Mouse (Mus musculus) ES-E14 (cell line): ENCODE data around the gene Lhfpl5. TPM values are rescaled to one million over a fixed set of nuclear protein-coding genes. Genes with fewer than 3 reads are reported as not detected.
A peak's percentile ranks its signal among the peaks of the same experiment; 100 is the strongest.
"Not testable (repeated sequence)": the region's sequence is repeated elsewhere in the genome, so short reads cannot be mapped to it uniquely, and the experiment has no call there.

Experiments used
- DNase-seq: peaks from one replicate; pipeline ENCODE4 v3.0.0-alpha.2; 2013; ENCODE audit warnings: low read depth, low spot score
- H3K27ac ChIP-seq: 2 replicates; pipeline ENCODE4 v1.5.1; 2012; ENCODE audit warnings: low read depth, mild to moderate bottlenecking, low read length, moderate library complexity, mixed read lengths; ENCODE audit not compliant: poor library complexity, insufficient read depth, severe bottlenecking
- H3K36me3 ChIP-seq: 2 replicates; pipeline ENCODE4 v1.6.1; 2012; ENCODE audit warnings: mild to moderate bottlenecking, low read length, moderate library complexity, mixed read lengths; ENCODE audit not compliant: control insufficient read depth, poor library complexity, insufficient read depth, severe bottlenecking
- H3K4me1 ChIP-seq, 2 experiments: fragments of 150-350 bp in 1 of 2; sonication (generic) in 1 of 2; 2 replicates each; pipeline ENCODE4 v1.6.1; 2012; ENCODE audit warnings: low read length in 2 of 2, mild to moderate bottlenecking in 1 of 2, mixed read lengths in 1 of 2; ENCODE audit not compliant: control insufficient read depth in 2 of 2, insufficient read depth in 2 of 2, poor library complexity in 1 of 2
- H3K4me3 ChIP-seq, 2 experiments: fragments of 150-350 bp in 1 of 2; sonication (generic) in 1 of 2; 2 replicates each; pipeline ENCODE4 v1.5.1; 2012; ENCODE audit warnings: low read length in 2 of 2, low read depth in 1 of 2, mild to moderate bottlenecking in 1 of 2, mixed read lengths in 1 of 2; ENCODE audit not compliant: insufficient read depth in 1 of 2, poor library complexity in 1 of 2, severe bottlenecking in 1 of 2
- H3K9ac ChIP-seq: 2 replicates; pipeline ENCODE4 v1.6.1; 2012; ENCODE audit warnings: low read depth, mild to moderate bottlenecking, low read length, mixed read lengths; ENCODE audit not compliant: poor library complexity, insufficient read depth, severe bottlenecking
- H3K9me3 ChIP-seq: fragments of 150-350 bp; sonication (generic); 2 replicates; pipeline ENCODE4 v1.6.1; 2012; ENCODE audit warnings: low read depth, mild to moderate bottlenecking, low read length; ENCODE audit not compliant: control insufficient read depth, insufficient read depth
- CHD2 ChIP-seq: IDR thresholded peaks from 2 replicates; pipeline ENCODE4 v1.6.1; 2014; ENCODE audit warnings: mild to moderate bottlenecking, low read depth, low read length, inconsistent platforms
- HCFC1 ChIP-seq: IDR thresholded peaks from 2 replicates; pipeline ENCODE4 v1.6.1; 2012; ENCODE audit warnings: low read length, inconsistent platforms, borderline replicate concordance; ENCODE audit not compliant: insufficient read depth
- MAFK ChIP-seq: IDR thresholded peaks from 2 replicates; pipeline ENCODE4 v1.6.1; 2014; ENCODE audit warnings: mild to moderate bottlenecking, low read depth, low read length, inconsistent platforms; ENCODE audit not compliant: insufficient read depth
- ZC3H11A ChIP-seq: IDR thresholded peaks from 2 replicates; pipeline ENCODE4 v1.6.1; 2012; ENCODE audit warnings: low read depth, mild to moderate bottlenecking, inconsistent platforms, low read length, borderline replicate concordance
- ZNF384 ChIP-seq: IDR thresholded peaks from 2 replicates; pipeline ENCODE4 v1.6.1; 2012; ENCODE audit warnings: low read depth, low read length, inconsistent platforms
- in situ Hi-C, 2 experiments: fragments of 600-800 bp; cut with MboI; formaldehyde crosslinking; loops; one replicate each; pipeline ENCODE4 v1.15.1; 2025; ENCODE audit warnings: low sequenced_read_pairs in 2 of 2, inconsistent platforms in 1 of 2; ENCODE audit not compliant: unreplicated experiment in 2 of 2
- total RNA-seq: library from RNA; depleted of rRNA; stranded (reverse); fragments of 300-350 nt; gene quantifications from 2 replicates; pipeline ENCODE4 v1.2.3, GENCODE M21; 2012

The Lhfpl5 gene
- total RNA-seq, 1 experiment = 0.76 TPM

DNA sequence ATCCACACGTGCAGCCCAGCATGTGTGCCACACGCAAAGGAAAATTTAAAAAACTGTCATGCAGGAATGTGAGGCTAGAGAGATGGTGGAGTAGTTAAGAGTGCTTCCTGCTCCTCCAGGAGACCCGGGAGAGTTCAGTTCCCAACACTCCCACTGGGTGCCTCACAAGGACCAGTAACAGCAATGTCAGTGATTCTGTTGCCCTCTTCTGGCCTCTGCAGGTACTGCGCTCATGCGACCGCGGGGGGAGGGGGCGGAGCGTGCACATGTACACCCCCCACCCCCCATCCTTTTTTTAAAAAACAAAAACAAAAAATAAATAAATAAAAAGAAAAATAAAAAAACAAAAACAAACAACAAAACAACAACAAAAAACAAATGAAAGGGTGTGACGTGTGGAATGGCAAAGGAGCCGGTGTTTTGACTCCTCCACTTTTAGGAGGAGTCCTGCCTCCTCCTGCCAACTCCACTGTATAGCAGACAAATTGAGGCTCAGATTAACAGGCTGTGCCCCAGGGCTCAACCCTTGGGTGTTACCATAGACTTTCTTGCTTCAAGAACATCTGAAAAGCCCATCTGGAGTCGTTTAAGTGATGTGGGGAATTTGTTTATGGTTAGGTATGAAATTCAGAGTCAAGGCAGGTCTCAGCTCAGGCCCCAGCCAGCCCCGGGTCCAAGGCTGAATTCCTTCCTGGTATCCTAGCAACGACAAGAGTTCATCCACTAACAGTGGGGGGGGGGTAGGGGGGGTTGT is 22.2 kb upstream of the Lhfpl5 start:
- Histone ChIP-seq H3K9ac (no peak overlapping the region; the same call in 1 of the 2 replicates), H3K4me1 (peaks cover 3 to 28% of the 10 kb centered on the region in 2 experiments; a peak in 3 of 4 replicates), H3K27ac (no peak overlapping the region; the same call in 1 of the 2 replicates), H3K4me3 (no peak overlapping the region), H3K36me3 (no peaks in the 10 kb centered on the region), H3K9me3 (no peaks in the 10 kb centered on the region)
- in situ Hi-C loops = no loop called here
- peak; percentile 60 for DNase-seq
- TF ChIP-seq CHD2 (0 out of 2 replicates have a peak, but pooled peaks have one; percentile 13), HCFC1 (no peak), MAFK (0 out of 2 replicates have a peak, but pooled peaks have one; percentile 41), ZC3H11A (peak; percentile 45), ZNF384 (peak; percentile 66; the same call in 1 of the 2 replicates)

DNA sequence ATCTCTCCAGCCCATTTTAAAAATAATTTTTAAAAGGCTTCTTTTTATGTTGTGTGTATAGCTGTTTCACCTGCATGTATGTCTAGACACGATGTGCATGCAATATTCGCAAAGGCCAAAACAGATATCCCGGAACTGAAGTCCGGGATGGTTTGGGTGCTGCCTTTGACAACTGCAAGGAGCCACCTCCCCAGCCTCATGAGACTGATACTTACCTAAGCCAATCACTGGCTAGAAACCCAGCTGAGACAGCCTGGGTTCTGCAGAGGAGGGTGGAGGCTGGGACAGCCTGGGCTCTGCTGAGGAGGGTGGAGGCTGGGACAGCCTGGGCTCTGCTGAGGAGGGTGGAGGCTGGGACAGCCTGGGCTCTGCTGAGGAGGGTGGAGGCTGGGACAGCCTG is 21.4 kb upstream of the Lhfpl5 start:
- H3K27ac ChIP-seq, H3K36me3 ChIP-seq, H3K4me3 ChIP-seq, DNase-seq, H3K9ac ChIP-seq, H3K9me3 ChIP-seq, in situ Hi-C loops: not testable (repeated sequence)
- H3K4me1 ChIP-seq = peaks cover 3 to 24% of the 10 kb centered on the region in 2 experiments; a peak in 3 of 4 replicates

DNA sequence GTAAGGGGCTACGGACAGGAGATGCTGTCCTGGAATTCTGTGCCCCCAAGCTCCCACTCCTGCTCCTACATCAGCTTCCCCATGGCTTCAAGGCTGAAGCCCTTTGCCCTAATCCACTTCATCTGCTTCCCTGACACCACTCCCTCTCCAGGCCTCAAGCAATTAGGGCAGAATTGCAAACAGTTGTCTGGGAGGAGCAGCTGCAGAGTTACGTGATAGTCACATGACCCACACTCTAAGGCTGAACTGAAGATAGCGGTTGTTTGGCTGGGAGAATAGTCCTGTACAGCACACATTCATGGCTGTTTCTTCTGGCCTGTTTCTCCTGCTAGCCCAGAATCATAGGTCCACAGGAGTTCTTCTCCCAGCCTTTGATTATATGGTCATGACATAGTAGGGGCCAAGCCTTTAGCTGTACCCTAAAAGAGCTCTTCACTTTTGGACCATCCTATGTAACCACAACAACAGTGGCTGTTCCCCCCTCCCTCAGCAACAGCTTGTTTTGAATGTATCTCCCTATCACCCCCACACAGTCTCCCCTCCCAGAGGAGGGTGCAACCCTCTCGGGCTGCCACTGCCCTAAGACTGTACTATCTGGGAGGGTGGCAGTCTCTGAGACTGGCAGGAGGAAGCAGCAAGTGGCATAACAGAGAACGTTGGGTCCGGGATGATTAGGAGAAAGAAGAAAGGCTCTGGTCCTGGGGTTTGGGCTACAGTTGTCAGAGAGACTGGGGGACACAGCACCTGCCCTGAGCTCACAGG is 18.6 kb upstream of the Lhfpl5 start:
- no peak overlapping the region for H3K4me3 ChIP-seq
- H3K9ac ChIP-seq = no peak overlapping the region
- H3K9me3 ChIP-seq = no peaks in the 10 kb centered on the region
- no peaks in the 10 kb centered on the region for H3K36me3 ChIP-seq
- peaks cover 3 to 24% of the 10 kb centered on the region in 2 experiments; a peak in 3 of 4 replicates for H3K4me1 ChIP-seq
- no peak for DNase-seq
- no peak for TF ChIP-seq HCFC1
- TF ChIP-seq CHD2 = no peak
- no peak for TF ChIP-seq ZNF384
- TF ChIP-seq MAFK = no peak
- no peak for TF ChIP-seq ZC3H11A
- in situ Hi-C loops = no loop called here
- no peak overlapping the region for H3K27ac ChIP-seq

DNA sequence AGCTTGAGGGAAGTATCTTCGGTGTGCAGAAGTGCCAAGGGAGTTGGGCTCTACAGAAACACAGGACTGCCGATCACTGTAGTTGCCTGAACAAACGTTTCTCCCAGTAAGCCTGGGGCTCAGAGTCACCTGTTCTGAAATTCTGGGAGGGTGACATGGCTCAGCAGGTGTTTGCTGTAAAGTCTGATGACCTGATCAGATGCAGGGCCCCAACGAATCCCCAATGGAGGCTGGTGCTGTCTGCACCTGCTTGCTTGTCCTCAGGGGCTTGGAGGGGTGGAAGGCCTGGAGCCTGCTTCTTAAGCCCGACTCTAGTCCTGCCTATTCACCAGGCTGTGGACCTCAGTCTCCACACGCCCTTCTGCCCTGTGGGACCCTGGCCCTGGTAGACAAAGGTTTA is 17.7 kb upstream of the Lhfpl5 start:
- Histone ChIP-seq H3K9ac (no peak overlapping the region), H3K4me3 (no peak overlapping the region), H3K9me3 (no peaks in the 10 kb centered on the region), H3K4me1 (peaks cover 3 to 24% of the 10 kb centered on the region in 2 experiments; a peak in 3 of 4 replicates), H3K36me3 (no peaks in the 10 kb centered on the region), H3K27ac (no peak overlapping the region)
- TF ChIP-seq ZNF384 = no peak
- TF ChIP-seq HCFC1 = no peak
- TF ChIP-seq ZC3H11A = no peak
- TF ChIP-seq CHD2 = no peak
- no peak for TF ChIP-seq MAFK
- in situ Hi-C loops = no loop called here
- no peak for DNase-seq
